Mouse (Mus musculus): ENCODE measurements around the gene Galm. TPM values are rescaled to one million over a fixed set of nuclear protein-coding genes. Genes with fewer than 3 reads are reported as not detected.

The Galm gene
- polyA plus RNA-seq, 1 experiment from 2014 or later, result 2.0 TPM

DNA sequence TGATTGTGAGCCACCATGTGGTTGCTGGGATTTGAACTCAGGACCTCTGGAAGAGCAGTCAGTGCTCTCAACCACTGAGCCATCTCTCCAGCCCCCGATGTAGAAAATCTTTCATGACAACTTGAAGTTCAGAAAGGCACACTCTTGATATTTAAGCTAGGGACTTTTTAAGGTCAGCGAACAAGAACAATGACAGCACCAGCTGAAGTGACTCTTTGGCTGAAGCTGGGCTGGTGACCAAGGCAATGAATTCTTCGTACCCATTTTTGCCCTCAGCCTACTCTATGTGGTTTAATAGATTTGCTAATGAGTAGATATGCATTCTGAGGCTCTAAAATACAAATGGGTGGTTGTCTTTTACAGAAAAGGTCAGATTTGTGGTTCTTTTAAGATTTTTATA is 6.9 kb upstream of the Galm start:
- Histone ChIP-seq H3K4me2 (ENCODE audit: low read length) (no peak overlapping the region), H3K9me3 (replicated peaks; ENCODE audit: control insufficient read depth, low read length, poor library complexity, severe bottlenecking) (no peaks in the 10 kb centered on the region), H3K27ac (ENCODE audit: low read length) (no peak overlapping the region), H3K4me1 (ENCODE audit: control insufficient read depth, insufficient read depth, low read length) (no peaks in the 10 kb centered on the region), H3K36me3 (ENCODE audit: control insufficient read depth, insufficient read depth, low read length) (no peaks in the 10 kb centered on the region), H3K4me3 (ENCODE audit: low read depth, low read length) (no peak overlapping the region), H3K9ac (ENCODE audit: low read depth, low read length) (no peak overlapping the region), H3K27me3 (ENCODE audit: control insufficient read depth, insufficient read depth, low read depth, low read length) (no peaks in the 10 kb centered on the region)
- 85% methylated on average over 3 of the region's 3 CpGs for WGBS
- ATAC-seq, result no peak

DNA sequence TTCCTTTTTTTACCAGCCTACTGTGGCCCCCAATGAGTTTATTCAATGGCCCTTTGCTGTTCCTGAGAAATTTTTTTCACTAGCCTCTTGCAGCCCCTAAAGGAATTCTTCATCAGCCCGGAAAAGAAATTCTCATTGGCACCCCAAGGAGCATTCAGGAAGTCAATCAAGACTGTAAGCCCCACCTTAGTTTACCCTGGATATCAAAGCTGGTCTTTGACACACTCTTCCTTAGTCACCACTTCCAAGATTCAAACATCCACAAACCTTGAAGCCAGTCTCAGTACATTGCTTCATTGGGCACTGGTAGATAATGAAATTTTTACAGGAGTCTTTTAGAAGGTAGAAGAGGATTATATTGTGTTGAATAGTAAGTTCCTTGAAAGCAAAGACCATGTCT is 5.4 kb upstream of the Galm start:
- Histone ChIP-seq H3K4me2 (ENCODE audit: low read length) (no peak overlapping the region), H3K4me3 (ENCODE audit: low read depth, low read length) (no peak overlapping the region), H3K27me3 (ENCODE audit: control insufficient read depth, insufficient read depth, low read depth, low read length) (no peaks in the 10 kb centered on the region), H3K9ac (ENCODE audit: low read depth, low read length) (no peak overlapping the region), H3K36me3 (ENCODE audit: control insufficient read depth, insufficient read depth, low read length) (no peaks in the 10 kb centered on the region), H3K27ac (ENCODE audit: low read length) (no peak overlapping the region), H3K9me3 (replicated peaks; ENCODE audit: control insufficient read depth, low read length, poor library complexity, severe bottlenecking) (no peaks in the 10 kb centered on the region), H3K4me1 (ENCODE audit: control insufficient read depth, insufficient read depth, low read length) (no peaks in the 10 kb centered on the region)
- 70% methylated on average over 1 of the region's 1 CpGs for WGBS
- ATAC-seq, result no peak

DNA sequence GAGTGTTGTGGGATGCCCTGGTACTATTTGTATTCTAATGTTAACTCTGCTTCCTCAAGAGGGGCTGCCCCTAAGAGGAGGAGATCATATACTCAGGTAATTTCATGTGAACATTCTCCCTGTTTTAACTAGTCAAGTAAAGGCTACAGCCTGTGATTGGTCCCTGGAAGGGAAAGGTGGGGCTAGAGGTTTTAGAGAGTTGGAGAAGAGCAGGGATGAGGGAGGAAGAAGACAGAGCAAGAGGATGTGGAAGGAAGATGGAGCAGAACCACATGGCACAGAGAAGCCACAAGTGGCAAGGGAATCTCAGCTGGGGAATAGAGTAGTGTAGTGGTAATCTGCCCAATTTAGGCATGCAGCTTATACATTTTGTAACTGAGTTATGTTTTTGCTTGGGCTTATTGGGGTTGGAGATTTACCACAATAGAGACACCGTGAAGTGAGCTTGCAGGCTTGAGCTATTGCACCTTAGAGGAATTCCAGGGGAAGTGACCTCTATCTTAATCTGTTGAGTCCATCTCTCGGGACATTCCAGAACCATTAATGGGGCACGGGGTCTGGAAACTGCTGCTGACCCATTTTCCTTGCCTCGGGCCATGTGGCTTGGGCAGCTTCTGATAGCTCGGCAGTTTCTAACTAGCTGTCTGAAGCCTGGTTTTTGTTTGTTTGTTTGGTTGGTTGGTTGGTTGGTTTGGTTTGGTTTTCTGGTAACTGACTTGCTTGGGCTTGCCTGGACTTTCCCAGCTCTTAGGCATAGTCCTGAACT is 2.1 kb upstream of the Galm start:
- Histone ChIP-seq H3K4me1 (ENCODE audit: control insufficient read depth, insufficient read depth, low read length) (peaks cover 8% of the 10 kb centered on the region), H3K27me3 (ENCODE audit: control insufficient read depth, insufficient read depth, low read depth, low read length) (no peaks in the 10 kb centered on the region), H3K27ac (ENCODE audit: low read length) (no peak overlapping the region), H3K9ac (ENCODE audit: low read depth, low read length) (no peak overlapping the region), H3K4me2 (ENCODE audit: low read length) (no peak overlapping the region), H3K9me3 (replicated peaks; ENCODE audit: control insufficient read depth, low read length, poor library complexity, severe bottlenecking) (no peaks in the 10 kb centered on the region), H3K36me3 (ENCODE audit: control insufficient read depth, insufficient read depth, low read length) (no peaks in the 10 kb centered on the region), H3K4me3 (ENCODE audit: low read depth, low read length) (no peak overlapping the region)
- WGBS, result 92% methylated on average over 5 of the region's 5 CpGs
- no peak for ATAC-seq

DNA sequence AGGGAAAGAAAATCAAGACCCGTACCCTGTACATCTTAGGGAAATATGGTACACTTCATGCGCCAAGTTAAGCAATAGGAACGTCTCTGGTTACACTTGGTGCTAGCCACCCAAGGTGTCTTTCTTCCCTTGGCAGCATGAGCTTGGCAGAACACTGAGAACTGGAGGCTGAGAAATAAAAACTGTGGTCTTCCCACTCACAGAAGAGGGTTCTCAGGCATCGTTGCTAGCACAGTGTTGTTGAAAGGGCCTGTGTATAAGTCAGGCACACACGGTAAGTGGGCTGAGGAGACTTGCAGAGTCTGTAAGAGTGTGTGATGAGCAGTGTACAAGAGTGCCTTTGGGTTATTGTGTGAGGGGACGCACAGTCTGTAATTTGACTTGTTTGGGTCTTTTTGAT is 1.1 kb upstream of the Galm start:
- H3K36me3 ChIP-seq (ENCODE audit: control insufficient read depth, insufficient read depth, low read length), result no peaks in the 10 kb centered on the region
- ATAC-seq, result no peak
- H3K27me3 ChIP-seq (ENCODE audit: control insufficient read depth, insufficient read depth, low read depth, low read length), result no peaks in the 10 kb centered on the region
- no peak overlapping the region for H3K27ac ChIP-seq (ENCODE audit: low read length)
- peaks cover 8% of the 10 kb centered on the region for H3K4me1 ChIP-seq (ENCODE audit: control insufficient read depth, insufficient read depth, low read length)
- H3K4me3 ChIP-seq (ENCODE audit: low read depth, low read length), result no peak overlapping the region
- 97% methylated on average over 6 of the region's 6 CpGs for WGBS
- no peak overlapping the region for H3K4me2 ChIP-seq (ENCODE audit: low read length)
- no peak overlapping the region for H3K9ac ChIP-seq (ENCODE audit: low read depth, low read length)
- H3K9me3 ChIP-seq (replicated peaks; ENCODE audit: control insufficient read depth, low read length, poor library complexity, severe bottlenecking), result no peaks in the 10 kb centered on the region

DNA sequence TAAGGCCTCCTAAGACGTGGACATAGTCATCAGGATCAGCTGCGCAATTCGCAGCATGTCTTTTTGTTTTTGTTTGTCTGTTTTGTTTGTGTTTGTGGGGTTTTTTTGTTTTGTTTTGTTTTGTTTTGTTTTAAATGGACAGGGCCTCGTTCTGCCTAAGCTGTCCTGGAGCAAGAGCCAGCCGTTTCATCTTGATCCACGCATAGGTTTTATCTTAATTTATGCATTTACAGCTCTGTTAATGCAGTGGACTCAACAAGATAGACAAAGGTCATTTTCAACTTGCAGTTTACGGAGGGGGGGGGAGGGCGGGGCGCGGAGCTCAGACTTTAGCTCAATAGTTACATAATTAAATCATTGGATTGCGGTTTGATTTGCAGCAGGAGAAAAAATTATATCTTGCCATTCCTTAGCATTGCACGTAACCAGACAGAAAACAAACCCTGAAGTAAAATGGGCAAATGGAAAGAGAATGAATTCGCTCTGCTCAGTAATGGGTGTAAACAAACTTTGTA is 1.3 kb downstream of the Galm start:
- H3K27me3 ChIP-seq (ENCODE audit: control insufficient read depth, insufficient read depth, low read depth, low read length), result no peaks in the 10 kb centered on the region
- H3K4me2 ChIP-seq (ENCODE audit: low read length), result no peak overlapping the region
- H3K9me3 ChIP-seq (replicated peaks; ENCODE audit: control insufficient read depth, low read length, poor library complexity, severe bottlenecking), result no peaks in the 10 kb centered on the region
- no peak for ATAC-seq
- H3K4me3 ChIP-seq (ENCODE audit: low read depth, low read length), result no peak overlapping the region
- H3K4me1 ChIP-seq (ENCODE audit: control insufficient read depth, insufficient read depth, low read length), result peaks cover 8% of the 10 kb centered on the region
- H3K9ac ChIP-seq (ENCODE audit: low read depth, low read length), result no peak overlapping the region
- WGBS, result 76% methylated on average over 13 of the region's 13 CpGs
- H3K36me3 ChIP-seq (ENCODE audit: control insufficient read depth, insufficient read depth, low read length), result no peaks in the 10 kb centered on the region
- H3K27ac ChIP-seq (ENCODE audit: low read length), result no peak overlapping the region

DNA sequence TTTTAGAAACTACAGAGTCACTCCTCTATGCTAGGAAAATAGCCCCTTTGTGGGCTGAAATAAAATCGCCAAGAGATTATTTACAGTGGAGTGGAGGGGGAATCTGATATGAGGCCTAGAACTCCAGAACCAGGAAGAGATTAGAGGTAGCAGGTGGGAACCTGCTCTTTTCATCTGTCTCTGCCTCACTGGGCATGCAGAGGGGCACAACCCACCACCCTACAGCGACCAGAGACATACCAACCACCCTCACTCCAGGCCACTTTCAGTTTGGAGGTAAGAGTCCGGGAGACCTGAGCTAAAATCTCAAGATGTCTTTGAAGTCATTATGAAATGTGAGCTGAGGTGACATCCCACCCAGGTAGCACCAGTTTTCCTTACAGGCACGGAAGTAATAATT is 2.1 kb downstream of the Galm start:
- Histone ChIP-seq H3K36me3 (ENCODE audit: control insufficient read depth, insufficient read depth, low read length) (no peaks in the 10 kb centered on the region), H3K4me3 (ENCODE audit: low read depth, low read length) (no peak overlapping the region), H3K27me3 (ENCODE audit: control insufficient read depth, insufficient read depth, low read depth, low read length) (no peaks in the 10 kb centered on the region), H3K4me2 (ENCODE audit: low read length) (no peak overlapping the region), H3K9me3 (replicated peaks; ENCODE audit: control insufficient read depth, low read length, poor library complexity, severe bottlenecking) (no peaks in the 10 kb centered on the region), H3K27ac (ENCODE audit: low read length) (no peak overlapping the region), H3K9ac (ENCODE audit: low read depth, low read length) (no peak overlapping the region), H3K4me1 (ENCODE audit: control insufficient read depth, insufficient read depth, low read length) (peaks cover 8% of the 10 kb centered on the region)
- ATAC-seq, result no peak
- 51% methylated on average over 4 of the region's 4 CpGs for whole genome bisulfite sequencing

DNA sequence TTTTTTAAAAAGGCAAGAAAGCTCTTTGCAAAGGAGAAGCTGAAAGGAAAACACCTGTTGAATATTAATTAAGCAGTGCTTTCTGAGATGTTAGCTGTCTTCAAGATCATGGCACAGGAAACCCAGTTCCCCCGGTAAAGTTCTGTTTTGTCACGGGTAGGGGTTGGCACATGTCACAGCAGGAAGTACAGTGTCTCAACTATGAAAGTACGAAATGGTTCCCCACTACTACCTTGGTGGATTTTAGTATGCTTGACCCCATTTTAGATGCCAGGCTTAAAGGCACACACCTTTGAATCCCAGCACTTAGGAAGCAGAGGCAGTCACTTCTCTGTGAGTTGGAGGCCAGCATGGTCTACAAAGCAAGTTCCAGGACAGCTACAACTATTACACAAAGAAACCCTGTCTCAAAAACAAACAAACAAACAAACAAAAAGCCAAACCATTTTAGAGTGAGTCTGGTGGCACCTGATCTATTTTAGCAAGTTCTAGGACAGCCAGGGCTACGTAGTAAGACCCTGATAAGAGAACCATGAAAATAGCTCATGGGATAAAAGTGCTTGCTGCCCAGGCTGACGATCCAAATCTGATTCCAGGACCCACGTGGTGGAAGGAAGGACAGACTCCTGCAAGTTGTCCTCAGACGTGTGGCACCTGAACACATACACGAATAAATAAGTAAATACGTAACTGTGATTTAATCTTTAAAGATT is 3.6 kb downstream of the Galm start:
- Histone ChIP-seq H3K27me3 (ENCODE audit: control insufficient read depth, insufficient read depth, low read depth, low read length) (no peaks in the 10 kb centered on the region), H3K36me3 (ENCODE audit: control insufficient read depth, insufficient read depth, low read length) (no peaks in the 10 kb centered on the region), H3K4me2 (ENCODE audit: low read length) (no peak overlapping the region), H3K27ac (ENCODE audit: low read length) (no peak overlapping the region), H3K4me3 (ENCODE audit: low read depth, low read length) (no peak overlapping the region), H3K9me3 (replicated peaks; ENCODE audit: control insufficient read depth, low read length, poor library complexity, severe bottlenecking) (no peaks in the 10 kb centered on the region), H3K4me1 (ENCODE audit: control insufficient read depth, insufficient read depth, low read length) (peaks cover 8% of the 10 kb centered on the region), H3K9ac (ENCODE audit: low read depth, low read length) (no peak overlapping the region)
- WGBS, result 60% methylated on average over 9 of the region's 9 CpGs
- ATAC-seq, result no peak

DNA sequence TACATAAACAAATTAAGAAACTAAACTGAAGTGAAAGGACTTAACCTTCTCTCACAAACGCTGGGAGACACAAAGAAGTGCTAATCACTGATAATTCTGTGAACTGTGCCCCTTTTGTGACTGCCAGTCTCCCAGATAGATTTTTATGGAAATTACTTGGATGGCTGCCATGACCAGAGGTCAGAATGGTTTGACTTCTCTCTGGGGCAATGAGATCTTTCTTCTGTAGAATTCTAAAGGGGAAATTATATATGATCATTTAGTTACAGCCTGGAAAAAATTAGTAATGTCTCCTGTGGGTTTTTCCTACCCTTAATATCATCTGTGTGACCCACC is 4.1 kb downstream of the Galm start:
- peaks cover 8% of the 10 kb centered on the region for H3K4me1 ChIP-seq (ENCODE audit: control insufficient read depth, insufficient read depth, low read length)
- 29% methylated on average over 1 of the region's 1 CpGs for WGBS

DNA sequence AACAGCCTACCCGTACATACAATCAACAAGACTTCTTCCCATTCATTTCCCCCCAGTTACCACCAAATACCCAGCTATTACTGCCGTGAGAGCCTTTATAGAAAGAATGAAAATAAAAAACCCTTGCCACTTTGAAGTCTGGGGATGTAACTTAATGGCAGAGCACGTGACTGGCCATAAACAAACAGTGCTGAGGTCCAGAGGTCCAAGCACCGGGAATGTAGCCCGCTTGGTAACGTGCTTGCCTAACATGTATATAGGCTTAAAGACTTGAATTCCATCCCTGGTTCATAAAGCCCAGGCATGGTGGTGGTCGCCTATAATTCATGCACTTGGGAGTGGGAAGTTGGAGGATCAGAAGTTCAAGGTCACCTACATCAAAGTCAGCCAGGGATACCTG is 4.6 kb downstream of the Galm start:
- WGBS, result 78% methylated on average over 7 of the region's 7 CpGs
- Histone ChIP-seq H3K4me1 (ENCODE audit: control insufficient read depth, insufficient read depth, low read length) (peaks cover 8% of the 10 kb centered on the region), H3K36me3 (ENCODE audit: control insufficient read depth, insufficient read depth, low read length) (no peaks in the 10 kb centered on the region), H3K4me2 (ENCODE audit: low read length) (no peak overlapping the region), H3K9me3 (replicated peaks; ENCODE audit: control insufficient read depth, low read length, poor library complexity, severe bottlenecking) (no peaks in the 10 kb centered on the region), H3K27me3 (ENCODE audit: control insufficient read depth, insufficient read depth, low read depth, low read length) (no peaks in the 10 kb centered on the region), H3K4me3 (ENCODE audit: low read depth, low read length) (no peak overlapping the region), H3K9ac (ENCODE audit: low read depth, low read length) (no peak overlapping the region), H3K27ac (ENCODE audit: low read length) (no peak overlapping the region)
- no peak for ATAC-seq

More for the DNA sequence above, 4.1 kb downstream of the Galm start:
- Histone ChIP-seq H3K27ac (ENCODE audit: low read length) (no peak overlapping the region), H3K4me3 (ENCODE audit: low read depth, low read length) (no peak overlapping the region), H3K36me3 (ENCODE audit: control insufficient read depth, insufficient read depth, low read length) (no peaks in the 10 kb centered on the region), H3K4me2 (ENCODE audit: low read length) (no peak overlapping the region), H3K9ac (ENCODE audit: low read depth, low read length) (no peak overlapping the region), H3K27me3 (ENCODE audit: control insufficient read depth, insufficient read depth, low read depth, low read length) (no peaks in the 10 kb centered on the region), H3K9me3 (replicated peaks; ENCODE audit: control insufficient read depth, low read length, poor library complexity, severe bottlenecking) (no peaks in the 10 kb centered on the region)
- ATAC-seq, result no peak

Data from midbrain, embryonic 16.5 days (tissue).